8 mouse cellular contexts compared by ENCODE assay signal in the genomic region with DNA sequence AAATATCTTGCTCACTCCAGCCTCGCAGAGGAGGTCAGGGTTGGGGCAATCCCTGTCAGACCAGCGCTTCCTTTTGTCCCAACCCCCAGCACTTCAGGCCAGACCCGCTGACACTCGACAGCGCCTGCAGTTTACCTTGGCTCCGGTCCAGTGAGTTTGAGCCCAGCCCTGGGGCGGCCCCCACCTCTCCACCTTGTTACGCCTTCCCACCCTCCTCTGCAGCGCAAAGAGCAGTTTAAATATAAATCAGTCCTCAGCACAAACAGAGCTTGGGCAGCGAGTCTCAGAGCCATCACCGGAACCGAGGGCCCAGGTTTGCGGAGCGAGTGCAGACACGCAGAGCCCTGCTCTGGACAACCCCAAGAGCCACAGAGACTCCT. TPM values are rescaled to one million over a fixed set of nuclear protein-coding genes. Genes with fewer than 3 reads are reported as not detected.
DNase-seq lines count a peak whose midpoint lies in the region; ATAC-seq lines count a peak whose summit lies in the region.

No protein-coding gene starts in this region.

- peaks cover 14% of the 10 kb centered on the region for H3K4me1 ChIP-seq in forebrain, embryonic 12.5 days
- peaks cover 17% of the 10 kb centered on the region for H3K4me1 ChIP-seq in midbrain, embryonic 10.5 days

- H3K4me2 ChIP-seq in forebrain, embryonic 12.5 days: peak overlapping the region; percentile 91

- H3K27ac ChIP-seq in forebrain, embryonic 12.5 days: no peak overlapping the region
- peak overlapping the region; percentile 70; the same call in 1 of the 2 replicates for H3K27ac ChIP-seq in midbrain, embryonic 10.5 days (replicated peaks)

- H3K9me3 ChIP-seq in forebrain, embryonic 12.5 days: no peaks in the 10 kb centered on the region
- no peaks in the 10 kb centered on the region for H3K9me3 ChIP-seq in midbrain, embryonic 10.5 days (replicated peaks)

- peak overlapping the region; percentile 45 for H3K4me3 ChIP-seq in forebrain, embryonic 12.5 days (replicated peaks)
- peak overlapping the region; percentile 61 for H3K4me3 ChIP-seq in midbrain, embryonic 10.5 days

- peak; percentile 73 for DNase-seq in 3134 (ENCODE audit: extremely low read depth, insufficient read length, low spot score)
- peak; percentile 35 to 49 for DNase-seq in adrenal gland, adult 18-20 months (ENCODE audit: low spot score in 2 of 2)
- peak; percentile 48 to 53 for DNase-seq in heart, postnatal 36 days
- DNase-seq in large intestine, adult 2 months (ENCODE audit: low read depth, low spot score): peak; percentile 70
- peak; percentile 31 for DNase-seq in midbrain, embryonic 10.5 days (ENCODE audit: low spot score)
- peak; percentile 76 to 83 for DNase-seq in urinary bladder, postnatal 36 days (ENCODE audit: low spot score in 2 of 2)
- DNase-seq in right cerebral cortex, postnatal 25 days: no peak

- ATAC-seq in forebrain, embryonic 12.5 days (ENCODE audit: low FRiP score): 0 out of 2 replicates have a peak, but pooled peaks have one; percentile 51

- intact Hi-C loops in heart, postnatal 36 days (cut with DNase I): no loop called here

- no peaks in the 10 kb centered on the region for H3K36me3 ChIP-seq in forebrain, embryonic 12.5 days (replicated peaks)
- H3K36me3 ChIP-seq in midbrain, embryonic 10.5 days: no peaks in the 10 kb centered on the region

- peak overlapping the region; percentile 59 for H3K9ac ChIP-seq in forebrain, embryonic 12.5 days

- peaks cover 47% of the 10 kb centered on the region for H3K27me3 ChIP-seq in forebrain, embryonic 12.5 days
- peaks cover 52% of the 10 kb centered on the region for H3K27me3 ChIP-seq in midbrain, embryonic 10.5 days (ENCODE audit: low read depth, poor library complexity, severe bottlenecking)

- whole genome bisulfite sequencing in forebrain, embryonic 12.5 days: 3% methylated on average over 15 of the region's 15 CpGs
- 4% methylated on average over 15 of the region's 15 CpGs for WGBS in large intestine, adult 2 months
- 3% methylated on average over 15 of the region's 15 CpGs for WGBS in midbrain, embryonic 10.5 days

RNA-seq across cellular contexts. Expression of a gene that starts 19.2 kb away (rescaled TPM):
- 1 to 10 TPM; 2.8 to 4.8 TPM for total RNA-seq in adrenal gland, adult 18-20 months (2021)
- polyA plus RNA-seq in forebrain, embryonic 12.5 days (2016; fragmentation: Nextera tagmentation; extraction: Ambion mirVana): 0.29 and 0.68 TPM in 2 replicates
- total RNA-seq in heart, postnatal 36 days (2021): 1 to 10 TPM; 4.3 to 5.6 TPM
- polyA plus RNA-seq in large intestine, adult 2 months (2012; rRNA removed): 22.1 and 47.9 TPM in 2 replicates
- 0.17 and 0.25 TPM in 2 replicates for polyA plus RNA-seq in midbrain, embryonic 10.5 days (2016; fragmentation: Nextera tagmentation; extraction: Ambion mirVana)

Comparison
In these comparisons a context has a peak if more than half of its experiments do, and no peak if none do; other contexts are left out.
1. RNA of a gene that starts 19.2 kb away (polyA plus RNA-seq): 22.1 to 47.9 TPM in large intestine, adult 2 months; 0.29 to 0.68 TPM in forebrain, embryonic 12.5 days and 0.17 to 0.25 TPM in midbrain, embryonic 10.5 days; every median in the first group is over 10 times any median in the second.